Mouse (Mus musculus): ENCODE results near the gene Abhd17c. TPM values are rescaled to one million over a fixed set of nuclear protein-coding genes. Genes with fewer than 3 reads are reported as not detected.

Gene Abhd17c
- polyA plus RNA-seq, 1 experiment from 2014 or later = 12.3 TPM

DNA sequence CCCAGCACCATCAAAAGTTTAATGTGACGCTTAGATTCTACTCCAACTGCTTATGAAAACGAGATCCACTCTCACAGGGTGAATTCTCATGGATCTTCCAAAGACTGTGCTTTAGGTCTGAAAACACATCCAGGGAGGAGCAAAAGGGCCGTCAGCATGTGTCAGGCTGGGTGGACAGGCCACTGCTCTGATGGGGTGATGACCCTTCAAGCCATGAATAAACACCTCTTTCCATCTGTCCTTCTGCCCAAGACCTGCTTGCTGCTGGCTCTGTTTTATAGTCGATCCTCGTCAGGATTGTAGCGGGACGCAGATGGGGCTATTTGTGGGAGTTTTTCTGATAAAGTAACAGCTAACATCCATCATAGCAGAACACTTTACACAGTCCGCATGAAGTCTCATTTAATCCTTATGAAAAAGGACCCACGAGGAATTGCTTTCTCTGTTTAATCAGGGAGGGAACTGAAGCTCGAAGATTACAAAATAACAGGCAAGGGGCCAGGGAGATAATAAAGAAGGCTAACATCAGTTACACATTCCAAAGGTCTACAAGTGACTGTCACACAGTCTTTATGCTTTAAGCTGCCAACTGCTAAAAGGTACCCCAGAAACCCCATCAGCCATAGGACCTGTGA is 39.9 kb downstream of the Abhd17c start:
- Histone ChIP-seq H3K4me1 (no peaks in the 10 kb centered on the region), H3K27ac (no peak overlapping the region), H3K36me3 (replicated peaks) (peaks cover 77% of the 10 kb centered on the region), H3K27me3 (ENCODE audit: poor library complexity, severe bottlenecking) (no peaks in the 10 kb centered on the region), H3K9me3 (no peaks in the 10 kb centered on the region), H3K4me3 (no peak overlapping the region)
- WGBS = 92% methylated on average over 10 of the region's 10 CpGs
- DNase-seq (ENCODE audit: extremely low spot score, low spot score) = no peak

DNA sequence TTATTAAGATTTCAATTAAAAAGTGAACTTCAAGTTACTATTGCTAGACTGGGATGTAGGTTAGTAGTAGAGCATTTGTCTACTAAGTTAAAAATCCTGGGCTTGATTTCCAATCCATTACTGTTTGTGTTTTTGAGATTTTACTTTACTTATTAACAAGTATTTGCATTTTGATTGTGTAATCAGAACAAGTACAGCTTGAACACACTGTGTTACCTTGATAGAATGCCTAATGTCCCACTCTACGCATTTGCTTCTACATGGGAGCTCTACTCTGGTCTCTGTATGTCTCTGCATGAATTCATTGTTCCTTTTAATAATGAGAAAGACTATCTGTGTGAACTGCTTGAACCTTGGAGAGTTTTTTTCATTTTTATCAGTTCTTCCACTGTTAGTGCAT is 44.8 kb downstream of the Abhd17c start:
- 97% methylated on average over 1 of the region's 1 CpGs for WGBS
- Histone ChIP-seq H3K27ac (no peak overlapping the region), H3K4me3 (no peak overlapping the region), H3K36me3 (replicated peaks) (peaks cover 56% of the 10 kb centered on the region), H3K9me3 (no peaks in the 10 kb centered on the region), H3K27me3 (ENCODE audit: poor library complexity, severe bottlenecking) (no peaks in the 10 kb centered on the region), H3K4me1 (no peaks in the 10 kb centered on the region)
- DNase-seq (ENCODE audit: extremely low spot score, low spot score) = no peak

DNA sequence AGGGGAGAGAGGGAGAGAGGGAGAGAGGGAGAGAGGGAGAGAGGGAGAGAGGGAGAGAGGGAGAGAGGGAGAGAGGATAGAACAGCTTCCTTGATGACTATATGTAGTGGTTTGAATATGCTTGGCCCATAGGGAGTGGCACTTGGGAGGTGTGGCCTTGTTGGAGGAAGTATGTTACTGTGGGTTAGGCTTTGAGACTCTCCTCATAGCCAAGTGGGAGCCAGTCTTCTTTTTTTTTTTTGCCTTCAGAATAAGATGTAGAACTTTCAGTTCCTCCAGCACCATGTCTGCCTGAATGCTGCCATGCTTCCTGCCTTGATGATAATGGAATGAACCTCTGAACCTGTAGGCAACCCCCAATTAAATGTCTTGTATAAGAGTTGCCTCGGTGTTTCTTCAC is 49.1 kb downstream of the Abhd17c start:
- 92% methylated on average over 1 of the region's 1 CpGs for WGBS

DNA sequence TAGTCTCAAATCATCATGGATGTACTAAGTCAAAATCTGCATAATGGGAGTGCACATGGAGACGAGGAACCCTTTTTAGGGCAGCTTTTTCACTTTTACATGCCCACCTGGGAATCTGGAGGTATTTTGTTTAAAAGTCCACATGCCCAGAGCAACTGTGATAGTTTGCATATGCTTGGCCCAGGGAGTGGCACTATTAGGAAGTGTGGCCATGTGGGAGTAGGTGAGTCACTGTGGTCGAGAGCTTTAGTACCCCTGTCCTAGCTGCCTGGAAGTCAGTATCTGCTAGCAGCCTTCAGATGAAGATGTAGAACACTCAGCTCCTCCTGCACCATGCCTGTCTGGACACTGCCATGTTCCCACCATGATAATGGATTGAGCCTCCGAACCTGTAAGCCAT is 51.0 kb downstream of the Abhd17c start:
- Histone ChIP-seq H3K4me3 (no peak overlapping the region), H3K4me1 (no peaks in the 10 kb centered on the region), H3K9me3 (no peaks in the 10 kb centered on the region), H3K36me3 (replicated peaks) (peaks cover 5% of the 10 kb centered on the region; the same call in 1 of the 2 replicates), H3K27me3 (ENCODE audit: poor library complexity, severe bottlenecking) (no peaks in the 10 kb centered on the region), H3K27ac (no peak overlapping the region)
- 92% methylated on average over 3 of the region's 3 CpGs for WGBS
- no peak for DNase-seq (ENCODE audit: extremely low spot score, low spot score)

More for the DNA sequence above, 49.1 kb downstream of the Abhd17c start:
- H3K27me3 ChIP-seq (ENCODE audit: poor library complexity, severe bottlenecking) = no peaks in the 10 kb centered on the region
- no peaks in the 10 kb centered on the region for H3K9me3 ChIP-seq
- DNase-seq (ENCODE audit: extremely low spot score, low spot score) = no peak
- H3K4me1 ChIP-seq = no peaks in the 10 kb centered on the region
- no peak overlapping the region for H3K27ac ChIP-seq
- no peak overlapping the region for H3K4me3 ChIP-seq
- peaks cover 17% of the 10 kb centered on the region for H3K36me3 ChIP-seq (replicated peaks)

DNA sequence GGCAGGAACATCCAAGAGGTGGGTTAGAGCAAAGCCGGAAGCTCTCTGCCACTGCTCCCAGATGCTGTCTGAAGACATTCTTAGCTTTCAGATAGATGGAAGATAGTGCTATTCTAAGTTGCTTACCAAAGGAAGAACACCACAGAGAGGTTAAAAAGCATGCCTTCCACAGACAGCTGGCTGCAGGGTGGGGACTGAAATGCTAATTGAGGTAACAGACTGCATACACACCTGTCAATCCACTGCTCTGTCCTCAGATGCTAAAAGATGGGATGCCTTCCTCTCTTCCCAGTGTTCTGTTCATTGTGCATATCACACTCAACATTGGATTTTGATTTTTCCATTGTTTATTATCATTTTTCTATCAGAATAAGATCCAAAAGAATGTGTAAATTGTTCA is 53.6 kb downstream of the Abhd17c start:
- no peak for DNase-seq (ENCODE audit: extremely low spot score, low spot score)
- Histone ChIP-seq H3K9me3 (no peaks in the 10 kb centered on the region), H3K4me1 (no peaks in the 10 kb centered on the region), H3K4me3 (no peak overlapping the region), H3K27me3 (ENCODE audit: poor library complexity, severe bottlenecking) (no peaks in the 10 kb centered on the region), H3K27ac (no peak overlapping the region), H3K36me3 (replicated peaks) (no peaks in the 10 kb centered on the region; the same call in 1 of the 2 replicates)
- WGBS = 90% methylated on average over 1 of the region's 1 CpGs

DNA sequence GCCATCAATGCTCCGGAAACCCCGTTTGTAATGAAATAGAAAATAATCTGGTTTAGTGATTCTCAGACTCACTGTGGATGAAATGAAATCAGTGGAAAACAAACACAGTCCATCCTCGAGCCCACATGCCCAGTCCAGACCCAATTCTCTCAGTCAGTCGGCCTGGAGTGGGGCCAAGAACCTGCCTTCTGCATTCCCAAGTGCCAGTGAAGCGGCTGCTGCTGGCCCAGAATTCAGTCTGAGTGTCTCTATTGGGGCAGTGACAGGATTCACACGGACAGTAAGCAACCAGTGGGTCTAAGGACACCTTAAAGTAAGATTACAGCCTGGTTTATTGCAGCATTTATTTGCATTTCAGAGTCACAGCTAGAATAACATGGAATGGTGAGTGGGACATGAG is 55.2 kb downstream of the Abhd17c start:
- Histone ChIP-seq H3K36me3 (replicated peaks) (no peaks in the 10 kb centered on the region), H3K27me3 (ENCODE audit: poor library complexity, severe bottlenecking) (no peaks in the 10 kb centered on the region), H3K4me3 (no peak overlapping the region), H3K9me3 (no peaks in the 10 kb centered on the region), H3K27ac (no peak overlapping the region), H3K4me1 (no peaks in the 10 kb centered on the region)
- 88% methylated on average over 6 of the region's 6 CpGs for WGBS
- no peak for DNase-seq (ENCODE audit: extremely low spot score, low spot score)

DNA sequence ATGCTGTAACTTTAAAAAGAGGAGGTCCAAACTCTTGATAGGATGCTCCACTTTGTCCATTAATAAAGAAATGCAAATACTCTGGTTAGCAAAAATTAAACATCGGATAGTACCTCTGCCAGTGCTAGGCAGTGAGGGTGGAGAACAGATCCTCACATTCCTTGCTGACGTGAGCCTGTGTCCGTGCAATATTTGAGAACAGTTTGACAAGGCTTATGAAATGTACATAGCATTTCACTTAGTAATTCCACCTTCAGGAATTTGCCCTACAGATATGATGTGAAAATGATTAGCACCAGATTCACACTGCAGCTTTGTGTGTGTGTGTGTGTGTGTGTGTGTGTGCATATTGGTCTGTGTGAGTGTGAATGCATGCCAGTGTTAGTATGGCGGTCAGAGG is 60.9 kb downstream of the Abhd17c start:
- WGBS = 83% methylated on average over 4 of the region's 4 CpGs
- H3K27me3 ChIP-seq (ENCODE audit: poor library complexity, severe bottlenecking) = peaks cover 29% of the 10 kb centered on the region
- peaks cover 9% of the 10 kb centered on the region for H3K4me1 ChIP-seq
- no peak overlapping the region for H3K4me3 ChIP-seq
- H3K9me3 ChIP-seq = no peaks in the 10 kb centered on the region
- no peak overlapping the region for H3K27ac ChIP-seq
- DNase-seq (ENCODE audit: extremely low spot score, low spot score) = no peak
- H3K36me3 ChIP-seq (replicated peaks) = no peaks in the 10 kb centered on the region

DNA sequence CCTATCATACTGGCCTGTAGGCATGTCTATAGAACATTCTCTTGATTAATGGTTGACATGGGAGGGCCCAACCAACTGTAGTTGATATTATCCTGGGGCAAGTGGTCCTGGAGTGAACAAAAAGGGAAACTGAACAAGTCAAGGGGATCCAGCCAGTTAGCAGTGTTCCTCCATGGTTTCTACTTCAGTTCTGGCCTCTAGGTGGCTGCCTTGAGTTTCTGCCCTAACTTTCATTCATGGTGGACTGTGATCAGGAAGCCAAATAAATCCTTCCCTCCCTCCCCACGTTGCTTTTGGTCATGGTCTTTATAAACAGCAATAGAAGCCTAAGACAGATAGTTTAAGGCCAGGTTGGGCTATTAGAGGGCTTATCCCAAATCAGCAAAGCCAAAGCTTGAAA is 61.9 kb downstream of the Abhd17c start:
- no peaks in the 10 kb centered on the region for H3K9me3 ChIP-seq
- H3K27ac ChIP-seq = no peak overlapping the region
- no peak for DNase-seq (ENCODE audit: extremely low spot score, low spot score)
- H3K4me3 ChIP-seq = no peak overlapping the region
- 24% methylated on average over 1 of the region's 1 CpGs for whole genome bisulfite sequencing
- H3K4me1 ChIP-seq = peaks cover 19% of the 10 kb centered on the region
- H3K36me3 ChIP-seq (replicated peaks) = no peaks in the 10 kb centered on the region
- H3K27me3 ChIP-seq (ENCODE audit: poor library complexity, severe bottlenecking) = peaks cover 40% of the 10 kb centered on the region

DNA sequence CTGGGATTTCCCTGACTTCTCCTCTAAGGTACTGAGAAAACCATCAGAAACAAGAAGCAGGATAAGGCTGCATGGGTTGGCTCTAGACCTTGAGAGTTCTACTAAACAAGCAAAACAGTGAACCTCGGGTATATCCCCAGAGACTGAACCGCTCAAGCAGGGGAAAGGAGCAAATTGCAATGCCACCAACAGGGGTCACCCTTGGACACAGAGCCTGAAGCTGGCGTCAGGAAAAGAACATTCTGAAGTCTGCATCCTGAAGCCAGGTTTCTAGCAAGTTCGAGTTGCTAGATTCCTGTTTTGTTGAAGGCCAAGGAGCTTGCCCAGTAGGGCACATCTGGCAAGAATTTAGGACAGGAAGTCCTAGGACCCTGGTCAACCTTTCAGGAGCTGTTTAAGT is 62.7 kb downstream of the Abhd17c start:
- H3K27me3 ChIP-seq (ENCODE audit: poor library complexity, severe bottlenecking) = peaks cover 48% of the 10 kb centered on the region
- DNase-seq (ENCODE audit: extremely low spot score, low spot score) = peak; percentile 41
- H3K36me3 ChIP-seq (replicated peaks) = no peaks in the 10 kb centered on the region
- peaks cover 19% of the 10 kb centered on the region for H3K4me1 ChIP-seq
- H3K9me3 ChIP-seq = no peaks in the 10 kb centered on the region
- H3K4me3 ChIP-seq = no peak overlapping the region
- WGBS = 21% methylated on average over 4 of the region's 4 CpGs
- H3K27ac ChIP-seq = no peak overlapping the region

DNA sequence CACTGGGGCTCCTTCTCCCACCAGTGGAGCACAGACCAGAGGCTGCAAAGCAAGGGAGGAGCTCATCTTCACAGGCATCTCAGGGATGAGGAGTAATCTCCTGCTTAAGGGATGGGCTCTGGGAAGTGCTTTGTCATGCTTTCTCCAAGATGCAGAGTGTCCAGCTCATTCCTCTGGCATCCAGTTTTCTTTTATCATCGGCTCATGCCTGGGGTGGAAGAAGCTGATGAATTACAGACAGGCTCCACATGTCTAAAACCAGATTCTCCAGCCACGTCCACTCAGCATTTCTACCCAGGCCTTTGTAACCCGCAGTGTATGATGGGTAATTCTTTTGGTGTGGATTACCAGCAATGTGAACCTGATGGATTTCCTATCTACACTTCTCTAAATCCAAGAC is 63.5 kb downstream of the Abhd17c start:
- H3K4me3 ChIP-seq = no peak overlapping the region
- 88% methylated on average over 3 of the region's 3 CpGs for WGBS
- DNase-seq (ENCODE audit: extremely low spot score, low spot score) = no peak
- no peaks in the 10 kb centered on the region for H3K9me3 ChIP-seq
- H3K27ac ChIP-seq = no peak overlapping the region
- peaks cover 19% of the 10 kb centered on the region for H3K4me1 ChIP-seq
- H3K36me3 ChIP-seq (replicated peaks) = no peaks in the 10 kb centered on the region
- H3K27me3 ChIP-seq (ENCODE audit: poor library complexity, severe bottlenecking) = peaks cover 53% of the 10 kb centered on the region

DNA sequence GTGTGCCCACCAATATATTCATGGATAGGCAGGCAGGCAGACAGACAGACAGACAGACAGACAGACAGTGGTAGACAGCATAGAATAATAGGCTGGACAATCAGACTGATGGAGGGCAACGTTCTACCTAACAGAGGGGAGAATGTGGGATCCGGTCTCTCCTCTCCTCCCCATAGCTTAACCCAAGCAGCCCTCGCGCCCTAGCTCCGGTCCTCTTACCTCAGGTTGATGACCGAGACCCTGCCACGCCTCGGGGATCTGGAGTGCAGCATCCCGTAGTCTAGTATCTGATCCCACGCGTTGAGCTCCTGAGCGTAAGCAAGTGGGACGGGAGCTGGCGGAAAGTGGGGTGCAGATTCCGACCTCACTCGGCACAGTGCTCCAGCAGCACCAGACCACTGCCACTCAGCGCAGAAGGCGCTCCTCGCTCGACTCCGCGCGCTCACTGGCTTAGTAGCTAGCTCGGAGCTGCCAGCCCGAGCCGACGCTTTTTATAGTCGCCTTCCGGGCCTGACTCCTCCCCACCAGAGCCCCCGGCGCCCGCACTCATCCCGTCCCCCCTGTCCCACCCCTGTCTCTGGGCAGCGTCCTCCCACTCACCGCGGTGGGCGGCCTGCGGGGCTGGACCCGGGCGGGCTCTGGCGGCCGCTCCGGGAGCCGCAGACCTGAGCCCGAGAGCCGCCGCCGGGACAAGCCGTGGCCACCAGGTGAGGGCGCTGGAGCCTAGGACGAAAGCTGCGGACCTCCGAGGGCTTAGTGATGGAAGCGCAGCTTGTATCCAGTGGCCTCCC is 65.5 kb downstream of the Abhd17c start, which contains the start of gene Cemip:
Gene Cemip, minus strand, starts transcription at position 464 of the 791 bp plus-strand sequence.
- Histone ChIP-seq H3K27me3 (ENCODE audit: poor library complexity, severe bottlenecking) (peaks cover 53% of the 10 kb centered on the region), H3K36me3 (replicated peaks) (no peaks in the 10 kb centered on the region), H3K4me1 (peaks cover 19% of the 10 kb centered on the region), H3K4me3 (peak within 1 kb of the TSS; percentile 60), H3K9me3 (no peaks in the 10 kb centered on the region), H3K27ac (no peak within 1 kb of the TSS)
- WGBS = under 1% methylated on average over 54 of the region's 54 CpGs
- peak; percentile 77 for DNase-seq (ENCODE audit: extremely low spot score, low spot score)

DNA sequence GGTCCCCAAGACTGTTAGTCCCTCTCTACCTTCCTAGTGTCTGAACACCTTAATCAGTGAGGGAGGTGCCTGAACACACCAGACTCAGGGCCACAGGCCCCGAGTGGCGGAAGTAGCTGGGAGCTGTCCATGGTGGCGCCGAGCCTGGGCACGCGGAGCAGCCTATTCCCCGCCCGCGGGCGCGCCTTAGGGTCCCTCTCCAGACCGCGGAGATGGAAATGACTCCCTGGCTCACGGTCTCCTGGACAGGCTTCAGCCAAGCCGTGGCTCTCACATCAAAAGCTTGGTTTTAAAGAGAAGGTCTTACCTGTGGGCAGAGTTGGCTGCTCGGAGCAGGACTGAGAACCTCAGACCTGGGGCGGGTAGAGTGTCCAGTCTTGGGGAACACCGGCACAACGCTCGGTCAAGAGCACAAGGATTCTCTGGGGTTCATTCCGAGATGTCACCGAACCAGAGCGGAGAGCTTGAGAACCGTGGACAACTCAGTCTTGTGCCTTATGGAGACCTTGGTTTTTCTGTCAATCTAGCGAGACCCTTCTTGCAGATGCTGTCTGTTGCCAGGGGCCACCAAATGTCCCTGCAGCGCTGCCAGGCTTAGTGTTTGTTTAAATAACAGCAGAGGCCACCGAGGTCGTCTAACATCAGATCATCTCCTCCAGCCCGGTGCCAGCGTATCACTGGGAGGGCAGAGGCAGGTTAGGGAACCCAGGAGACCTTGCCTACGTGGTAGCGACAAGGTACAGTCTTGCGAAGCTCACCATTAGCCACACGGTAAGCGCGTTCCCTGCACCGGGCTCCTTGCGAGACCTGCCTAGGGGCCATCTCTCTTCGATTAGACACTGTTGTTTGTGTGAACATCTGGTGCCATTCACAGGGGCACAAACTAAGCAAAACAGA is 66.4 kb downstream of the Abhd17c start:
- H3K4me3 ChIP-seq = peak overlapping the region; percentile 60
- peaks cover 19% of the 10 kb centered on the region for H3K4me1 ChIP-seq
- H3K9me3 ChIP-seq = no peaks in the 10 kb centered on the region
- 4% methylated on average over 39 of the region's 39 CpGs for WGBS
- DNase-seq (ENCODE audit: extremely low spot score, low spot score) = peak; percentile 63
- no peak overlapping the region for H3K27ac ChIP-seq
- H3K36me3 ChIP-seq (replicated peaks) = no peaks in the 10 kb centered on the region
- H3K27me3 ChIP-seq (ENCODE audit: poor library complexity, severe bottlenecking) = peaks cover 53% of the 10 kb centered on the region
